Mouse (Mus musculus) layer of hippocampus, postnatal 14 days (tissue): ENCODE measurements around the gene Uvrag. TPM values are rescaled to one million over a fixed set of nuclear protein-coding genes. Genes with fewer than 3 reads are reported as not detected.

Source experiments
- DNase-seq, 2 experiments: peaks; one replicate each; pipeline ENCODE4 v3.0.0; 2021 to 2022; ENCODE audit warnings: low spot score in 2 of 2, mixed read lengths in 1 of 2
- total RNA-seq, 2 experiments: library from RNA; stranded (reverse); gene quantifications; 2 replicates each; pipeline ENCODE4 v1.2.3; 2021

The Uvrag gene
- total RNA-seq, 2 experiments from 2014 or later, result 44.6 to 45.8 TPM

- no peak for DNase-seq
Observed at GRCm38 (mm10) chr7:98899815-98900214, 241.1 kb downstream of the Uvrag start.

DNA sequence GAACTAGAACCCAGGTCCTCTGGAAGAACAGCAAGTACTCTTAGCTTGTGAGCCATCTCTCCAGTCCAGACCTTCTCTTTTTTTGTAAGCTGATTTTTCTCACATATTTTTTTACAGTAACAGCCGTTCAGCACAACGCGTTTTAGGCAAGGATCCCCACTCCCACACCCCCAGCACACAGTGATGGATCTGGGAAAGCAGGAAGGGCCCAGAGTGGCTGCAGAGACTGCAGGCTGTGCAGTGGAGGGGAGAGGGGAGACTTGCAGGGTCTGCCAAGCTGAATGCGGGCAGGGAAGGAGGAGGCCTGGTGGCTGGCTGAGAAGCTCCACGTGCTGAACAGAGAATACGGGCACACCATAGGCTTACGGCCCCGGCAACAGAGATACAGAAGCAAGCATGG lies 243.6 kb downstream of the Uvrag start:
- peak; percentile 36 to 67 for DNase-seq

DNA sequence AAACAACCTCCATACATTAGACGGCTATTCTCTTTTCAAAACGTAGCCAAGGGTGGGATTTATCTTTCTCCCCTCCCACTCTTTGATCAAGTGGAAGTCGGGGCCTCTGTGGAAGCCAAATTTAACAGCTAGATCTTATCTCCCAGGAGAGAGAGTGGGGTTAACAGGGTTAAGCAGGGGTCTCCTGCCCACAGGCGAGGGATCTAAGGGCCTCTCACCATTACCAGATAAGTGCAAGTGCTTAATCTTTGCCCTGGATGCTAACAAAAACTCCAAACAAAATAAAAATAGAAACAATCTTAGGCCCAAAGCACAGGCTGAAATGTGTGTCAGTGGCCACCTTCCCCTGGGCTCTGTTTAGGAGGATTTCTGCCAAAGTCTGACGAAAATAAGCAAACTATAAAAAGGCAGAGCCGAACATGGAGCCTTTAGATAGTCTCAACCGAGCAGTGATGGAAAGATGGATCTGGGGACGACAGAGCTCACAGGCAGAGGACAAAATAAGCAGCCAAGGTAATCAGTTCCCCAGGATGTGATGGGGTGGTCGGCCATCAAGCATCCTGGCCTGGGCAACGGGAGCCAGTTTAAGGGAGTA lies 245.3 kb downstream of the Uvrag start:
- DNase-seq, result no peak

DNA sequence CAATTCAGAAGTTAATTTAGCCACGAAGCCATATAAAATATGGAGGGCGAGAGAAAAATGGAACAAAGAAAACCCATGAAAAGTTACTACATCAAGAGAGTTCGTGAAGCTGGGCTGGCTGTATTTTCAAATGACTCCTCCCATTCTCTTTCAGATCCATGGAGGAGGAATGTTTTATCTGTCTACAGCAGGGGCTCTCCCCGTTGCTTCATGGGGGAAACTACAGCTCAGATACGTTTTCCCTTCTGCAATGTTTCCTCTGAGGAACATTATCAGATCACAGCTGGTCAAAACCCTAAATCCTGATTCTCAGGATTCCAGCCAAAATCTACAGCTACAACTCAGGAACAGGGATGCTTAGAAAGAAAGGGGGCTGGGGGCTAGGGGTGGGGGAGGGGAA lies 246.2 kb downstream of the Uvrag start:
- no peak for DNase-seq

GRCm38 (mm10) chr7:98894305-98894704 lies 246.6 kb downstream of the Uvrag start:
- DNase-seq, result no peak

- DNase-seq, result no peak
Observed at GRCm38 (mm10) chr7:98893144-98893543, 247.8 kb downstream of the Uvrag start.

DNA sequence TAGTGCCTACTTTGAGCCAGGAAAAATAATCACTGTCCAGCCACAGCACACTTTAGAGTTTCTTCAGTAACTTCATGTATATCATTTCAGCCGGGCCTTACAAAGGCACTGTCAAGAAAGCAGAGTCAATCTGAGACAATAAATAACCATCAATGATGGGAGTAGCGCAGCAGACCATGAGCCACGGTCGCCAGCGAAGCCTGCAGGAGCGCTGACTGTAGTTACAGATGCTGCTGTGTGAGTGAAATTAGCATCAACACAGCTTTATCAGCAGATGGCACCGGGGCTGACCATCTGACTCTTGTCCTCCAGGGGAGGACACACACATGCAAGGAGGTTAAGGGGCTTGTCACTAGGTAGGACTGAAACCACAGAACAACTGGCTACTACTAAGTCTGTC lies 251.7 kb downstream of the Uvrag start:
- DNase-seq, result no peak

DNA sequence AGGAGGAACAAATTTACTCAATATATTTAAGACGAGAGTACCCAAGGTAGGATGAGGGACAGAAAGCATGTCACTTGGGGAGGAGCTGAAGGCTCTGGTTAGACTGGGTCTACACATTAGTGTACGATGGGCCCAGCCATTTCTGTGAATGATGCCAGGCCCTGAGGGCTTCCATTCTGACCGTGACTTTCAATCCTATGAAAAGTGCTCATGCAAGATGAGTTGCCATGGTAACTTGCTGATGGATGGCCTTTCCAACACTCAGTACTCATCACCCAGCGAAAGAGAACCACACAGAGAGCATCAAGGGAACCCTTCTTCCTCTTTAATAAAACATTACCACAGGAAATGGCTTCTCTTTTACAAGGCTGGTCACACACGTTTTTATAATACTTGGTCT lies 252.1 kb downstream of the Uvrag start:
- no peak for DNase-seq

DNA sequence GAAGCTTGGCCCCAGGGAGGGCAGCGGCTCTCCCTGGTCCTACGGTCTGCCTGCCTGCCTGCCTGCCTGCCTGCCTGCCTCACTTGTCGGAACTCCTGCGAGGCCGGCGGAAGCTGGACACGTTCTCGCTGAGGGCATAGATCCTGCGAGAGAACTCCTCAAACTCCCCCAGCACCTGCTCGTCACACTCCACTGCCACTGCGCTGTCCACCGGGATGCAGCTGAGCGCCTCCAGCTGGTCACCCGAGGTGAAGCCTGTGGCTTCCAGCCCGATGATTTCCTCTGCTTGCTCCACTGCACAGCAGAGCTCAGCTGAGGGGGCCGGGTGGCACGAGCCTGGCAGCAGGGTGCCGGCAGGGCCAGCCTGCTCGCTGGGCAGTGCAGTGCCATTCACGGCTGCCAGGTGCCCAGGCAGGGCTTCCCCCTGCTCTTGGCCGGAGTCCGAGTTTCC lies 253.1 kb downstream of the Uvrag start:
- no peak for DNase-seq

DNA sequence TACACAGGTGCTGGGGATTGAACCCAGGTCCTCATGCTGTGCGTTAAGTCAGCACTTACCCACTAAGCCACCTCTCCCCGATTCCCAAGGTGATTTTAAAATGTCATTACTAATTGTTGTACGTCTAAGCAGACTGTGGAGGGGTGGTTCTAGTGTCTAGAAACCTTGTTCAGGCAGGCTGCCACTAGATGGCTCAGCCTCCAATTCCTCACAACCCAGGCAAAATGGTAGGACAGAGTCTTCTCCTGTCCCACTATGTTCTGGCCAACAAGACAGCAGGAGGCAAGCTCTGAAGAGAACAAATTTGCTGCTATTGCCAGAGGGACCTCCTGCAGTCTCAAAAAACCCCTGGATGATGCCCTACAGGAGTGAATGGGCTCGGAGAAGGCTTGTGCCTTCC lies 259.1 kb downstream of the Uvrag start:
- DNase-seq, result peak in 1 of 2 experiments; percentile 41

GRCm38 (mm10) chr7:98879176-98879575 lies 261.8 kb downstream of the Uvrag start:
- DNase-seq, result no peak

GRCm38 (mm10) chr7:98876119-98876518 lies 264.8 kb downstream of the Uvrag start:
- DNase-seq, result no peak

DNA sequence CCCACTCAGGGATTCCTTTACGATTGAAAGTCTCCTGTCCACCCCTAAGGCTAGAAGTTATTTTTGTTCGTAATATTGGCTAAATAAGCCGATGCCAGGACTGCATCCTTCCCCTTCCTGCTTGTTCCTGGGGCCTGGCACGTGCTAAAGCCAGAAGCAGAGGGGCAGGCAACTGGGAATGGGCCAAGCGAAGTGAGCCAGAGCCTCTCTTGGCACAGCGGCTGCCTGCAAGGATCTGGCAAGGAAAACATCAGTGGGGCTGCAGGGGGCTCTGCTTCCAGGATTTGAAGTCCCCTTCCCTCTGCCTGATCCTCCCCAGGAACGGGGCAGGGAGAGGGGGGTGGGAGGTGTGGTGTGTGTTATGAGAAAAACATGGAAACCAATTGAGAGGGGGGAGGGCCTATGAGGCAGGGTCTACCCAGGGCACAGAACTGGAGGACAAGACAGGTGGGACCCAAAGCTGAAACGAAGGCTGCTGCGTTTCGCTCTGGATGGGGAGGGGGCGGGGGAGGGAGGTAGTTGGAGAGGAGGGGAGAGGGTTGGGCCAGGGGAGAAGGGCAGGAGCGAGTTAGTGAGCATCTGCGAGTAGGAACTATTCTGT lies 265.5 kb downstream of the Uvrag start:
- DNase-seq, result peak in 1 of 2 experiments; percentile 43

GRCm38 (mm10) chr7:98874411-98874951 lies 266.5 kb downstream of the Uvrag start:
- no peak for DNase-seq

- no peak for DNase-seq
Observed at GRCm38 (mm10) chr7:98873316-98873715, 267.6 kb downstream of the Uvrag start.

- DNase-seq, result no peak
Observed at GRCm38 (mm10) chr7:98871882-98872281, 269.1 kb downstream of the Uvrag start.

DNA sequence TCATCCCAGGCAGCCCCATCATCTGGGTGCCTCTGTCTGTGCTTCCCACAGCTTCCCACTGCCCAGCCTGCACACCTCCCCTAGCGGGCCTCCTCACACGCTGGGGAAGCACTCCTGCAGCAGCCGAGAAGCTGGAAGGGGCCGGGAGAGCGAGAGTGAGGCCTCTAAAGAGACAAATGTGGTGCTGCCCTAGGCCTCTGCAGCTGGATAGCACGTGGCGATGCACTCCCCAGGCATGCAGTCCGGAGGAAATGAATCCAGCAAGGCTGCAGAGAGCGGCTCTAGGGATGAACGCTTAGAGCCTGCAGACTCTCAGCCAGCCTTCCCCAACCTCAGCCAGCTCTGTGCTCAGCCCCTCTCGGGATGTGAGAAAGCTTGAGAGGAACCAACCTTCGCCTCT lies 270.1 kb downstream of the Uvrag start:
- no peak for DNase-seq

- DNase-seq, result no peak
Observed at GRCm38 (mm10) chr7:98869070-98869469, 271.9 kb downstream of the Uvrag start.

DNA sequence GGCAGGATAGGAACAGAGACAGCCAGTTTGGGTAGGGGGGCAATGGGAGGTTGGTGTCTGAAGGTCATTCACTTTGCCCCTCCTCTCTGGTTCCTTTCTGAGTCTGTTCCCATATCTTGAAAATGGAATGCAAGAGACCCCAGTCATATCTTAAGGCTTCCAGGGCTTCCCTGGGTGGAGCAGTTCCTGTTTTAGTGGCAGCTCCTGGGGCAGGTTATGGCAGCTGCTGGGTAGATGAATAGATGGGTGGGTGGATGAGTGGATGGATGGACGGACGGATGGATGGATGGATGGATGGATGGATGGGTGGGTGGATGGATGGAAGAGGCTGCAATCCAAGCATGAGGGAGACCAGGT lies 273.2 kb downstream of the Uvrag start:
- no peak for DNase-seq

GRCm38 (mm10) chr7:98867053-98867793 lies 273.7 kb downstream of the Uvrag start:
- no peak for DNase-seq

GRCm38 (mm10) chr7:98863969-98864718 lies 276.8 kb downstream of the Uvrag start:
- no peak for DNase-seq

DNA sequence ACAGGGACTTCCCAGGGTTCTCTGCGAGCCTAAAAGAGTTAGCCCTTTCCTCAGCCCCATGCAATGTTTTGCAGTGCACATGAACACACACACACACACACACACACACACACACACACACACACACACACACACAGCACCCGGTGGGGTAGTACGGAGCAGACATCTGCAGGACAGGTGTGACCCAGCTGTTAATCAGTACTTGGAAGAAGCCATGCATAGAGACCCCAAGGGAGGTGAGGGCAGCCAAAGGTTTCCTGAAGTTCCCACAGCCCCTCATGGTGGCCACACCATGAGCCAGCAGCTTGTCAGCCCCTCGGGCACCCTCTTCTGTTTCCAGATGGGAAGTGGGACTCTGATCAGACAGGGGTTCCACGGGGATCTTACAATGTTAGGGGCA lies 277.9 kb downstream of the Uvrag start:
- DNase-seq, result no peak
